Mouse (Mus musculus) erythroblast, embryonic 14.5 days (primary cell): ENCODE data around the gene Psap.

ENCODE experiments used
- GATA1 ChIP-seq: IDR thresholded peaks from 2 replicates; pipeline ENCODE4 v1.6.1; 2012; ENCODE audit warnings: low read length, inconsistent platforms, mixed read lengths
- TAL1 ChIP-seq: IDR thresholded peaks from 3 replicates; pipeline ENCODE4 v1.6.1; 2012; ENCODE audit warnings: low read length, inconsistent platforms, mixed read lengths

- no peak for TF ChIP-seq GATA1
- no peak for TF ChIP-seq TAL1
Measured at GRCm38 (mm10) chr10:60229113-60229512, 48.3 kb upstream of the Psap start.
